Mouse (Mus musculus): Measurements from ENCODE around the gene Ect2. TPM values are rescaled to one million over a fixed set of nuclear protein-coding genes. Genes with fewer than 3 reads are reported as not detected.
A peak's percentile ranks its signal among the peaks of the same experiment; 100 is the strongest.

Ect2 gene
- total and polyA plus RNA-seq, 3 experiments, result 22.6 to 48.5 (median 31.5) TPM

DNA sequence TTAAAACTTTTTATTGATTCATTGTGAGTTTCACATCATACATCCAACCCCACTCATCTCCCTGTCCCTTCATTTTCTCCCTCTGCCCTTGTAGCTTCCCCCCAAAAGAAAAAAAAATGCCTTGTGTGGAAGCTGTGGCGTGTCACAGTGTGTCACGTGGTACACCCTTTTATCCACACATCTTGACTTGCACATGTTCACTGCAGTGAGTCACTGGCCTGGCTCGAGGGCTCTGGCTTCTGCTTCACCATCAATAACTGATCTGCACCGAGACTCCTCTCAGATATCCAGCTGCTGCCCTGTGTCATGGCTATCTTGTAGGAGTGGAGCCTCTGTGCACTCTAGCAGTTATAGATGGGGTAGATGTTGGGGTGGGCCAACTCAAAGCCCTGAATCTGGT, 41.5 kb upstream of the Ect2 start (continued):
- TF ChIP-seq HCFC1 (IDR thresholded peaks at IDR 0.05; ENCODE audit: low read depth, low read length) (no peak), RAD21 (IDR thresholded peaks at IDR 0.05; ENCODE audit: low read depth, low read length) (no peak), CTCF (IDR thresholded peaks at IDR 0.05 in 2 of 3, conservative IDR thresholded peaks at IDR 0.05 in 1 of 3; ENCODE audit: control insufficient read depth in 1 of 3, insufficient read depth in 1 of 3, low read depth in 2 of 3, low read length in 3 of 3, poor library complexity in 1 of 3, severe bottlenecking in 1 of 3) (no peak), MXI1 (IDR thresholded peaks at IDR 0.05; ENCODE audit: low read depth, low read length) (peak; percentile 45; the same call in 1 of the 2 replicates), POLR2A (IDR thresholded peaks at IDR 0.05; ENCODE audit: control insufficient read depth in 1 of 2, insufficient read depth in 1 of 2, low read depth in 1 of 2, low read length in 2 of 2, poor library complexity in 1 of 2) (no peak), UBTF (IDR thresholded peaks at IDR 0.05; ENCODE audit: borderline replicate concordance, insufficient read depth, low read depth, low read length) (no peak), MAFK (IDR thresholded peaks at IDR 0.05; ENCODE audit: borderline replicate concordance, low read depth, low read length) (no peak), SIN3A (IDR thresholded peaks at IDR 0.05; ENCODE audit: low read length) (no peak), ETS1 (IDR thresholded peaks at IDR 0.05; ENCODE audit: low read depth, low read length) (peak; percentile 61), EP300 (IDR thresholded peaks at IDR 0.05; ENCODE audit: low read depth in 1 of 2, low read length in 2 of 2) (peak; percentile 23 to 44; a peak in 3 of 4 replicates), TCF12 (IDR thresholded peaks at IDR 0.05; ENCODE audit: low read depth, low read length) (no peak), ZMIZ1 (IDR thresholded peaks at IDR 0.05; ENCODE audit: low read depth, low read length) (no peak)

DNA sequence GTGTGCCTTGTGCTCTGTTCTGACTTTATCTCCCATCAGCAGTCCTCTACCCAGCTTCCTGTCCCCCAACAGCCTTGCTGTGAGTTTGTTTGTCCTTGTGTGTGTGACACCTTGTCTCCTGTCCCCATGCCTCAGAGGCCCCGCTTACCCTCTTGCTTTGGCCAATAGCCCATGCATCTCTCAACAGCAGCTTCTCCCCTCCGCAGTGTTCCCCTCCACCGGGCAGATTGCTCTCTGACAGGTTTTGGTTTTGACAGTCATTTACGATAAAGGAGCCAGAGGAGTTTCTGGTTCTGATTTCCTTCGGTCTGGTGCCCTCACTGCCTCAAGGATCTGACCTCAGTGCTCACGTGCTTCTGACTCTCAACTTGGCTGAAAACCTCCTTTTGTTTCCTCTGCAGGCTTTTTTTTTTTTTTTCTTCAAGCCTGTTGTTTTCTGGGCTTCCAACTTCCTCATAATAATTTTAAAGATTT, 40.2 kb upstream of the Ect2 start:
- DNase-seq (ENCODE audit: low read depth, low spot score), result peak; percentile 85
- TF ChIP-seq RCOR1 (IDR thresholded peaks at IDR 0.05; ENCODE audit: low read depth, low read length) (peak; percentile 92), MAZ (IDR thresholded peaks at IDR 0.05; ENCODE audit: low read depth, low read length) (no peak), MEF2A (IDR thresholded peaks at IDR 0.05; ENCODE audit: extremely low read depth, insufficient replicate concordance, low read depth, low read length, poor library complexity, severe bottlenecking) (no peak), POLR2AphosphoS2 (IDR thresholded peaks at IDR 0.05; ENCODE audit: low read length) (no peak), CHD1 (IDR thresholded peaks at IDR 0.05; ENCODE audit: low read depth, low read length) (no peak), USF1 (IDR thresholded peaks at IDR 0.05; ENCODE audit: low read depth, low read length) (peak; percentile 85), TCF12 (IDR thresholded peaks at IDR 0.05; ENCODE audit: low read depth, low read length) (peak; percentile 80), EP300 (IDR thresholded peaks at IDR 0.05; ENCODE audit: low read depth in 1 of 2, low read length in 2 of 2) (peak; percentile 85 to 89), BHLHE40 (IDR thresholded peaks at IDR 0.05; ENCODE audit: borderline replicate concordance, low read depth, low read length) (peak; percentile 98), SIN3A (IDR thresholded peaks at IDR 0.05; ENCODE audit: low read length) (peak; percentile 31; the same call in 1 of the 2 replicates), MYB (IDR thresholded peaks at IDR 0.05; ENCODE audit: low read depth, low read length) (peak; percentile 73), POLR2A (IDR thresholded peaks at IDR 0.05; ENCODE audit: control insufficient read depth in 1 of 2, insufficient read depth in 1 of 2, low read depth in 1 of 2, low read length in 2 of 2, poor library complexity in 1 of 2) (no peak), KAT2A (conservative IDR thresholded peaks at IDR 0.05; ENCODE audit: low read depth, low read length) (no peak), MAX (IDR thresholded peaks at IDR 0.05; ENCODE audit: low read length) (peak; percentile 72), NELFE (IDR thresholded peaks at IDR 0.05; ENCODE audit: low read depth, low read length) (no peak), TBP (IDR thresholded peaks at IDR 0.05; ENCODE audit: low read depth, low read length) (no peak), TAL1 (IDR thresholded peaks at IDR 0.05; ENCODE audit: low read length) (peak; percentile 94), CTCF (IDR thresholded peaks at IDR 0.05 in 2 of 3, conservative IDR thresholded peaks at IDR 0.05 in 1 of 3; ENCODE audit: control insufficient read depth in 1 of 3, insufficient read depth in 1 of 3, low read depth in 2 of 3, low read length in 3 of 3, poor library complexity in 1 of 3, severe bottlenecking in 1 of 3) (no peak), JUND (IDR thresholded peaks at IDR 0.05; ENCODE audit: low read depth, low read length) (no peak), ZKSCAN1 (IDR thresholded peaks at IDR 0.05; ENCODE audit: low read depth, low read length) (peak; percentile 38; the same call in 1 of the 2 replicates), USF2 (IDR thresholded peaks at IDR 0.05; ENCODE audit: borderline replicate concordance in 1 of 2, insufficient read depth in 1 of 2, low read depth in 1 of 2, low read length in 2 of 2) (no peak), NRF1 (IDR thresholded peaks at IDR 0.05; ENCODE audit: insufficient read depth, low read depth, low read length, poor library complexity, severe bottlenecking) (no peak), ETS1 (IDR thresholded peaks at IDR 0.05; ENCODE audit: low read depth, low read length) (peak; percentile 68; the same call in 1 of the 2 replicates), GATA1 (IDR thresholded peaks at IDR 0.05; ENCODE audit: low read depth, low read length) (peak; percentile 82), MYC (IDR thresholded peaks at IDR 0.05; ENCODE audit: low read depth, low read length) (peak; percentile 66), ZNF384 (IDR thresholded peaks at IDR 0.05; ENCODE audit: low read depth, low read length) (peak; percentile 95), MXI1 (IDR thresholded peaks at IDR 0.05; ENCODE audit: low read depth, low read length) (0 out of 2 replicates have a peak, but pooled peaks have one; percentile 52)
- peak overlapping the region; percentile 70 for H3K27ac ChIP-seq (ENCODE audit: control insufficient read depth, low read depth, low read length)
- H3K9me3 ChIP-seq (replicated peaks; ENCODE audit: insufficient read depth, low read length), result no peaks in the 10 kb centered on the region
- H3K79me2 ChIP-seq (ENCODE audit: control insufficient read depth, insufficient read depth, low read length, poor library complexity), result no peaks in the 10 kb centered on the region
- peak overlapping the region in 1 of 2 experiments; percentile 16; a peak in 1 of 4 replicates for H3K4me3 ChIP-seq (ENCODE audit: control insufficient read depth in 1 of 2, insufficient read depth in 1 of 2, low read depth in 2 of 2, low read length in 2 of 2)
- no peaks in the 10 kb centered on the region for H3K27me3 ChIP-seq (ENCODE audit: control insufficient read depth in 1 of 2, insufficient read depth in 2 of 2, low read length in 2 of 2)
- peaks cover 7 to 31% of the 10 kb centered on the region in 2 experiments for H3K4me1 ChIP-seq (ENCODE audit: control insufficient read depth in 1 of 2, insufficient read depth in 2 of 2, low read length in 2 of 2)
- H3K36me3 ChIP-seq (ENCODE audit: control insufficient read depth in 1 of 2, insufficient read depth in 2 of 2, low read length in 2 of 2), result peaks cover 0 to 21% of the 10 kb centered on the region in 2 experiments; a peak in 2 of 4 replicates
- peak overlapping the region; percentile 2; the same call in 1 of the 2 replicates for H3K9ac ChIP-seq (ENCODE audit: control insufficient read depth, low read depth, low read length, poor library complexity, severe bottlenecking)

Data from MEL (cell line).